Mouse (Mus musculus) retina, postnatal 1 day (tissue): ENCODE measurements around the gene Gh.

Experiments used
- DNase-seq: peaks from one replicate; pipeline ENCODE4 v3.0.0-alpha.2; 2012

Gh gene

GRCm38 (mm10) chr11:106307432-106307831, 5.8 kb upstream of the Gh start:
- no peak for DNase-seq

- DNase-seq: no peak
These were observed 5.1 kb upstream of the Gh start for GRCm38 (mm10) chr11:106306758-106307157.

GRCm38 (mm10) chr11:106306065-106306385, 4.4 kb upstream of the Gh start:
- DNase-seq: no peak

- no peak for DNase-seq
These were observed 3.8 kb upstream of the Gh start for GRCm38 (mm10) chr11:106305348-106306064.

GRCm38 (mm10) chr11:106302634-106303033, 969 bp upstream of the Gh start:
- DNase-seq: peak; percentile 84

- DNase-seq: no peak
These were observed 9.8 kb downstream of the Gh start for GRCm38 (mm10) chr11:106291861-106292260.

- no peak for DNase-seq
These were observed 11.3 kb downstream of the Gh start for GRCm38 (mm10) chr11:106290376-106290775.

GRCm38 (mm10) chr11:106289369-106289768, 12.3 kb downstream of the Gh start:
- DNase-seq: peak; percentile 81

GRCm38 (mm10) chr11:106286987-106287386, 14.7 kb downstream of the Gh start:
- DNase-seq: no peak

- no peak for DNase-seq
These were observed 15.5 kb downstream of the Gh start for GRCm38 (mm10) chr11:106286206-106286605.

GRCm38 (mm10) chr11:106284126-106284525, 17.5 kb downstream of the Gh start:
- no peak for DNase-seq

GRCm38 (mm10) chr11:106283371-106283770, 18.3 kb downstream of the Gh start:
- DNase-seq: no peak

- no peak for DNase-seq
These were observed 19.2 kb downstream of the Gh start for GRCm38 (mm10) chr11:106282452-106282851.

GRCm38 (mm10) chr11:106276454-106276853, 25.2 kb downstream of the Gh start, which contains the start of gene Tcam1:
Tcam1 (plus strand) TSS chr11:106276672.
- peak; percentile 93 for DNase-seq

- DNase-seq: peak; percentile 16
These were observed 26.7 kb downstream of the Gh start for GRCm38 (mm10) chr11:106274971-106275411.

- DNase-seq: no peak
These were observed 27.3 kb downstream of the Gh start for GRCm38 (mm10) chr11:106274374-106274773.

- DNase-seq: no peak
These were observed 27.9 kb downstream of the Gh start for GRCm38 (mm10) chr11:106273811-106274210.

GRCm38 (mm10) chr11:106273311-106273684, 28.4 kb downstream of the Gh start:
- no peak for DNase-seq

GRCm38 (mm10) chr11:106272644-106273310, 28.9 kb downstream of the Gh start, which contains the start of gene Smarcd2:
Smarcd2 (minus strand) TSS chr11:106272972.
- peak; percentile 99 for DNase-seq

GRCm38 (mm10) chr11:106271794-106272643, 29.6 kb downstream of the Gh start:
- no peak for DNase-seq

- no peak for DNase-seq
These were observed 30.4 kb downstream of the Gh start for GRCm38 (mm10) chr11:106271131-106271793.

GRCm38 (mm10) chr11:106269060-106269431, 32.6 kb downstream of the Gh start:
- DNase-seq: peak; percentile 61
